Mouse (Mus musculus) thymus, postnatal 0 days (tissue): Measurements from ENCODE around the gene Sema3d. TPM values are rescaled to one million over a fixed set of nuclear protein-coding genes. Genes with fewer than 3 reads are reported as not detected.

Experiments used
- DNase-seq: peaks from one replicate; pipeline ENCODE4 v3.0.0-alpha.2; 2015; ENCODE audit warnings: low spot score
- polyA plus RNA-seq: library from polyadenylated mRNA; unstranded; fragments of >200 nt; fragmentation: Nextera tagmentation; extraction: Ambion mirVana; gene quantifications from 2 replicates; pipeline ENCODE4 v1.2.1, GENCODE M21; 2015

Gene Sema3d
- polyA plus RNA-seq: 0.84 and 1.0 TPM in 2 replicates

DNA sequence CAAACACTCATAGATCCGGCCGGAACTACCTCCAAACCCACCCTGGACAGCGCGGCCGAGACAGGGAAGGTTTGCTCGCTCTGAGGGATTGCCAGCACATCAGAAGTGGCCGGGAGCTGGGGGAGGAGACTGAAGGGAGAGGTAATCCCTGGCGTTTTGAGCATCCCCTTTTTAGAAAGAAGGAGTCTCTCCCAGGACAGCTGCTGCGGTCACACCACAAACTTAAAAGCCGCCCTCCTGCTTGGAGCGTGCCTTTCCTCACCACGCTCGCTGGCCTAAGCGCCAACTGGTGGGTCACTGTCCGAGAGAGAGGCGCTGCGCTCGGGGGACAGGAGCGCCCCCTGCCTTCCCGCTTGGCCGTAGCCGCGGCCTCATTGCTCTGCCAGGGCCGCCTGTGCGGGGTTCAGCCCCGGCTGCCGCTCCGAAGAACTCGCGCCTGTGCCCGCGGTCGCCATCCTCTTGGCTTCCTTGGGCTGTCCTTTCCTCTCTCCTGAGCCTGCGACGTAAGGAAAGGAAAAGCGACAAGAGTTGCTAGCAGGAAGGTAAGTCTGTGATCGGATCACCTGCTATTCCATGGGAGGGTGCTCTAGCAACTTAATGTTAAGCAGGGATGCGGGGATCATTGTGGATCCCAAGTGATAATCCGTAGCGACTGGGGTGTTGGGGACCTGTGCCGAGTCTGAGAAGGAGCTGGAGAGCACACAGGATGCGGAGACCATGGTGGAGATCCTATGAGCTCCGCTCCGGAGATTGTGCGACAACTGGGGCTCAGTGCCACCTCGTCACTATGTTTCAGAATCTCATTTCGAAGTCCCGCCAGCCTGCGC lies at the start of gene Sema3d:
Gene Sema3d (plus strand): TSS at position 253 of the 827 bp plus-strand sequence.
- DNase-seq: peak; percentile 5

DNA sequence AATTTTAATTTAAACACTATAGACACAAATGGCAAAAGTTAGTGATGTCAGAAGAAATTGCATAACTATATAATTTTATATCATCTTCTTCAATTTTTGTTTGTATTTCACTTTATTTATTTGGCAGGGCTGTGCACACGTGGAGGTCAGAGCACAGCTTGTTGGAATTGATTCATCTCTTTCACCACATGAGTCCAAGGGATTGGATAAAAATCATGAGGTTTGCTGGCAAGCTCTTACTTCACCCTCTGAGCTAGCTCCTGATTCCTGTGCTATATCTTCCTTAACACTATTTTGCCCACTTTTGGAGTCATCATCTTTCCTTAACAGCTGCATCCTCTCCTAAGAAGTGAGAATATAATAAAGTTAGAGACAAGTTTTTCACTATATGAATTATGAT lies 5.9 kb upstream of the Sema3d start:
- no peak for DNase-seq

GRCm38 (mm10) chr5:12378900-12379299 lies 4.3 kb upstream of the Sema3d start:
- DNase-seq: no peak

DNA sequence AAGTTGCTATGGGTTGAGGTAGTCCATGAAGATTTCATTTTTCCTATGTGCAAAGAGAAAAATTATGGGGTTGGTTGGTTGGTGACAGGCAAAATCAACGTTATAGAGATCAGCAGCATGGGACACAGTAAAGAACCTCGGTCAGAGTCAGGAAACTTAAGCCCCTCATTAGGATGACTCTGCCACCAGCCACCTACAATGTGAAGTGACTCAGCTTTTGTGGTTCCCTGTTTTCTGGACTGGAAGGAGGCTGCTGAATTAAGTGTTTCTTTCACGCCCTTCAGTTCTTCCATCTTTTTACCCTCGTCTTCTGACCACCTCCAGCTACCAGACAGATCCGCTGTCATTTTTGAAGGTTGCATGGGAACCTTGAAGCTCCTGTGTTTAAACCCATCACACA lies 1.2 kb upstream of the Sema3d start:
- DNase-seq: no peak

GRCm38 (mm10) chr5:12383960-12384285 lies 738 bp downstream of the Sema3d start:
- DNase-seq: no peak

GRCm38 (mm10) chr5:12392667-12393066 lies 9.5 kb downstream of the Sema3d start:
- DNase-seq: no peak

GRCm38 (mm10) chr5:12399271-12399670 lies 16.1 kb downstream of the Sema3d start:
- DNase-seq: no peak

GRCm38 (mm10) chr5:12404229-12404628 lies 21.0 kb downstream of the Sema3d start:
- DNase-seq: no peak

DNA sequence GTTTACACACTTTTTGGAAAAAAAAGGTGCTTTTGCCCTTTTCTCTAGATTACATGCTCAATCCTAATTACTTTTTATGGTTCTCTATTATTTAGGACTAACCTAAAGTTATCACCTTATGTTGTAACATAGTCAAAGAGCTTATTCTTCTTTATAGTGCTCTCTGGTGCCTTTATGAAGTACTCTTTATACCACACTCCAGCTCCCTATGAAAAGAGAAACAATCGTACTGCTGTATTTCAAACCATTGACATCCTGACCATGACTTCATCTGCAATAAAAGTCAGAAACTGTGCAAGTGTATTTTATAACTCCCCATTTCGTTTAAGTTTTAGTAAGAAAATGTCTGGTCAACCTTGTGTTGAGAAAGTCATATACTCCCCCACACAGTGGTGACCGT lies 29.4 kb downstream of the Sema3d start:
- DNase-seq: no peak

DNA sequence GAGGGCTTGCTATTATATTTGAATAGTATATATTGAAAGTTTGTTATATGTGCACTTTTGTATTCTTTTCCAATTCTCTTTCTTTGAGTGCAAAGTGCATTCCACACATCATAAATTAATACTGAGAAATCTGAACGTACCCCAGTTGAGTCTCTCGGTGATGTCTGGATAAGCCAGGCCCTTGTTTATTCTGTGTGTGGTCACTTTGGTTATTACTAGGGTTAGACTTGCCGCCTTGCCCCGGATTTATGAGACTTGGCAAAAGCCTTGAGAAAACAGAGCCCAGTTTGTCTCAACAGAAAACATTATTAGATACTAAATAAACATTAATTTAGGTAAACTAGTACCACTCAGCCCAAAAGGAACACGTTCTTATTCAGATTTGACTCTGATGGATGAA lies 40.1 kb downstream of the Sema3d start:
- no peak for DNase-seq

DNA sequence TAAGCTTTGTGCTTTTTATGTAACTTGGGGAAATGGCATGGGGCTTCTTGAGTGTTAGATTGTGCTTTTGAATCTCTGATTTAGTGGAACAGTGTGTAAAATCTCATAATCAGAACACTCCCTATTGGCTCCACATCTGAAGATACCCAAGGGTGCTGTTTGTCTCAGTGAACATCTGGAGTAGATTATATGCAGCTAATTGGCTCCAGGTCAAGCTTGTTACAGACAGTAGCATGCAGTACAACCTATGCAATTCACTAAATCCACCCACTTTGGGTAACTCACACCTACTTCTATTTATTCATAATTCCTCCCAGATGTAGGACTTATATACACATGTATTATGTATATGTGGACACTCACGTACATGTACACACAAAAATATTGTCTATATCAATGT lies 58.6 kb downstream of the Sema3d start:
- no peak for DNase-seq

GRCm38 (mm10) chr5:12442176-12443105 lies 59.3 kb downstream of the Sema3d start:
- DNase-seq: no peak

GRCm38 (mm10) chr5:12451089-12451488 lies 67.9 kb downstream of the Sema3d start:
- no peak for DNase-seq

DNA sequence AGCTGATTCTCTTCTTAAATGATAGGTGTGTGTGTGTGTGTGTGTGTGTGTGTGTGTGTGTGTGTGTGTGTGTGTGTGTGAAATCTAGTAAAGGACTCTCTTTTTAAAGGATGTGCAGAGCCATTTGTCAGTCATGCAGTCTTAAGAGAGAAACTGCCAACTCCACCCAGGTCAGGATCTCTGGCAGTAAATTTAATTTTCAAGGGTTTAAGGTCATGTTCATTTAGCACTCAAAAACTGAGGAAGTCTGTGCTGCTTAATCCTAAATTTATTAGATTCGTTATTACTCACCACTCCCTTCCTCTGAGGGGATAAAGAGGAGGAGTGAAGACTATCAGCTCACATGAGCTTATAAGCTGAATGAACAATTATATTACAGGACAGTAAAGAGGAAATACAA lies 71.8 kb downstream of the Sema3d start:
- no peak for DNase-seq

GRCm38 (mm10) chr5:12457509-12457908 lies 74.3 kb downstream of the Sema3d start:
- no peak for DNase-seq

- DNase-seq: no peak
These were observed 84.6 kb downstream of the Sema3d start for GRCm38 (mm10) chr5:12467568-12468336.

GRCm38 (mm10) chr5:12474904-12475638 lies 91.9 kb downstream of the Sema3d start:
- no peak for DNase-seq

DNA sequence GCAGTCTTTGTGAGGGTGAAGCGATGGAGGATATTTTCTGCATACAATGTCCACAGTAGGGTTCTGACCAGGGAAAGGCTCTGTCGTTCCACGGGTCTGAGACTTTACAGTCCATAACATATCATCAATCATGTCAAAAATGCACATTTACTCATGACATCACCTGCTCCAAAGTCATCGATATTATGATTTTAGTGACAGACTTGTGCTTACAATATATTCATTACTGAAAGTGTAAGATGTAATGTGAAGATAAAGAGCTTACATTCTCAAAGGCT lies 92.4 kb downstream of the Sema3d start:
- DNase-seq: no peak

DNA sequence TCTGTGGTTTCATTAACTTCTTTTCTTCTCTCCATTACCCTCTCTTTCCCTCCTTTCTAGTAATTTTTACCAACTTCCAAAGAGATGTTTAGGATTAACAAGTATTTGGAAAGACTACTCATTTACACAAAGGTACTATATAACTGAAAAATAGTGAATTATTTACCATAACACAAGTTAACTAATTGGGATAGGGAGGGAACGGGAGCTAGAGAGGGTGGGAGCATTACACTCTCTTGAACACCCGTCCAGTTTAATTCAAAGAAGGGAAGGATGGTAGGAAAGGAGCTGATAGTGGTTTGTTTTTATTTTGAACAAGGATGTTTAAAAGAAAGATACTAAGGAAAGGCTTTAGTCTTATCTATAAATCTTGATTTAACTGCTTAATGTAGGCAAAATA lies 104.7 kb downstream of the Sema3d start:
- DNase-seq: no peak

DNA sequence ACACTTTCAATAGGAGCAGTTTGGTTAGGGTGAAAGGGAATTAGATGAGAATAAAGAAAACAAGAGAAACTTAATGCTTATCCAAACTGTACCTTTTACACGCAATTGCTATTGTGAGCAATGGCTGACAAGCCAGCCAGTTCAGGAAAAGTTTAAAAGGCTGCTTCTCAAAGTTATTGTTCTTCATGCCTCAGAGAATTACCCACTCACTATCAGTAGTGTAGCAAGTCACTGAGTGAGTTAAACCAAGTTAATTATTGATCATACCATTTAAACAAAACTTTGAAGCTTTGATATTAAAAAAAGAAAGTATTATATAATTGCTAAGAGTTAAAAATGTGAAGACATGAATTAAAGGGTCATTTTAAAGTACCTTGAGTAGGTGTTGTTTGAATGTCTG lies 108.5 kb downstream of the Sema3d start:
- no peak for DNase-seq

DNA sequence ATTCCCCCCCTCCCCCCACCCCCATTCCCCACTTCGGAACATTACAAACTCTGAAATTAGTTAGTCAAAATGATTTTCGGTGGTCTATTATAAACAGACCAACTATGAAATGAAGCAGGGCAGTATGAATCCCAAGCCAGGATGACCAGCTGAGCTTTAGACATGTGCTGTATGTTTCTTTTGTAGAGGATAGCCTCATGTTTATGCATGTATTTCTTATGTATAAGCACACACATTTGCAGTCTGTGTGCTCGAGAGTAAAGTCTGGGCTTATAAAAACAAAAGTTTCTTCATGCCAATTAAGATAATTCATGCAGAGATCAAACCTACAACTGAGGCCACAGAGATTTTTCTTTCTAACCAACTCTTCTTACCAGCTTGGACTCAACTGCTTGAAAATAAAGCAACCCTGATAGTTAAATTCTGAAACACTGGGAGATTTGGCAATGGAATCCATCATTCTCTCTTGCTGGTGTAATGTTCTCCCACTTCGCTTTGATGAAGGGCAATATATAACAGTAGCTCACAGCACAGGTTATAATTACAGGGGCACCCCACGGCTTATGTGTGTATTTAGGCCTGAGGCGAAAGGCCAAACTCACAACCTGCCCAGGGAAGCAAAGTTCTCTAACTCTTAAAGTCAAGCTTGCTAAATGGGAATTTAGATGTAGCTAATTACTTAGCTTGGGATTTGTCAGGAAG lies 115.2 kb downstream of the Sema3d start:
- DNase-seq: no peak
